Mouse (Mus musculus) retina, embryonic 14.5 days (tissue): Measurements from ENCODE around the gene Olfr1387.
"Not testable (repeated sequence)": the region's sequence is repeated elsewhere in the genome, so short reads cannot be mapped to it uniquely, and the experiment has no call there.

Experiments used
- DNase-seq: peaks from one replicate; pipeline ENCODE4 v3.0.0-alpha.2; 2015; ENCODE audit warnings: low spot score

Gene Olfr1387

GRCm38 (mm10) chr11:49455043-49455442 lies at the start of gene Olfr1387:
Gene Olfr1387 (plus strand): TSS chr11:49455343.
- DNase-seq = no peak

GRCm38 (mm10) chr11:49406784-49407183 lies 48.4 kb upstream of the Olfr1387 start:
- DNase-seq = no peak

- peak; percentile 54 for DNase-seq
Observed at GRCm38 (mm10) chr11:49410540-49410939, 44.6 kb upstream of the Olfr1387 start.

- DNase-seq = no peak
Observed at GRCm38 (mm10) chr11:49422767-49423166, 32.4 kb upstream of the Olfr1387 start, which contains the start of gene Olfr1389. Gene Olfr1389 (plus strand): TSS chr11:49423067.

- no peak for DNase-seq
Observed at GRCm38 (mm10) chr11:49425257-49425927, 29.8 kb upstream of the Olfr1387 start.

GRCm38 (mm10) chr11:49429641-49430040 lies 25.5 kb upstream of the Olfr1387 start:
- DNase-seq = no peak

- DNase-seq = no peak
Observed at GRCm38 (mm10) chr11:49436411-49436810, 18.7 kb upstream of the Olfr1387 start, which contains the start of gene Olfr1388. Gene Olfr1388 (plus strand): TSS chr11:49436624.

GRCm38 (mm10) chr11:49464746-49465145 lies 9.6 kb downstream of the Olfr1387 start, which contains the start of gene Olfr1386:
Gene Olfr1386 (plus strand): TSS chr11:49465046.
- not testable (repeated sequence) for DNase-seq

- no peak for DNase-seq
Observed at GRCm38 (mm10) chr11:49485973-49486372, 30.8 kb downstream of the Olfr1387 start.

GRCm38 (mm10) chr11:49488770-49489169 lies 33.6 kb downstream of the Olfr1387 start, which contains the start of gene Olfr1385:
Gene Olfr1385 (plus strand): TSS chr11:49489070.
- not testable (repeated sequence) for DNase-seq
